Mouse (Mus musculus) spleen, adult 2 months (tissue): ENCODE measurements at regions not wholly inside any gene's neighbourhood (a gene's known extent, or its start where the extent isn't known, plus 50 kb on each side); places are given as distances from the start of the nearest gene placed in this dataset.

Source experiments
- CTCF ChIP-seq: fragments of 200-500 bp; IDR thresholded peaks from 2 replicates; pipeline ENCODE4 v1.5.1; 2011; ENCODE audit warnings: mild to moderate bottlenecking, inconsistent platforms; ENCODE audit not compliant: insufficient read depth, insufficient read length, insufficient replicate concordance; ENCODE audit errors: extremely low read depth
- POLR2A ChIP-seq: fragments of 200-500 bp; IDR thresholded peaks from 2 replicates; pipeline ENCODE4 v1.6.1; 2011; ENCODE audit warnings: low read depth, low read length, inconsistent platforms

GRCm38 (mm10) chr10:37725609-37726008, 586.9 kb upstream of the Marcks start:
- TF ChIP-seq POLR2A = no peak
- no peak for TF ChIP-seq CTCF
